ENCODE assay signal across 8 mouse cellular contexts in the genomic region with DNA sequence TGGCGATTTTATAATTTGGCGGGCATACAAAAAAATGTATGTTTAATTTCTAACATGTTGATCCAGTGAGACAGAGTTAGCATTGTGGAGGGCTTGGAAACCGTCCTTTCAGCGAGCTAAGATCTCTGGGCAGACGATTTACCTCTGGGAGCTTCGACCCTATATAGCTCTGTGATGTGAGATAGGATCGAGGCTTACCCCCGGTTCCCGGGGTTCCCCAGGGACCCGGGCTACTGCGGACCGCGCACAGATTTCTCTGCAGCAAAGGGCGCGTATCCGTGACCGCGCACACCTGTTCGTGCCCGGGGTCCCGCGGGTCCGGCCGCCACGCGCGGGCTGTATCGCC. TPM values are rescaled to one million over a fixed set of nuclear protein-coding genes. Genes with fewer than 3 reads are reported as not detected.
DNase-seq lines count a peak whose midpoint lies in the region; ATAC-seq lines count a peak whose summit lies in the region.

No protein-coding gene starts in this region.

- WGBS in limb, embryonic 13.5 days: 2% methylated on average over 28 of the region's 28 CpGs
- 2% methylated on average over 28 of the region's 28 CpGs for WGBS in stomach, embryonic 16.5 days

- peaks cover 16% of the 10 kb centered on the region for H3K4me1 ChIP-seq in megakaryocyte, embryonic 14.5 days
- peaks cover 16% of the 10 kb centered on the region; the same call in 1 of the 2 replicates for H3K4me1 ChIP-seq in limb, embryonic 13.5 days
- peaks cover 7% of the 10 kb centered on the region for H3K4me1 ChIP-seq in stomach, embryonic 16.5 days (ENCODE audit: control insufficient read depth, insufficient read depth, low read length)

- no peak overlapping the region for H3K27ac ChIP-seq in limb, embryonic 13.5 days
- H3K27ac ChIP-seq in stomach, embryonic 16.5 days (ENCODE audit: low read length): no peak overlapping the region

- H3K36me3 ChIP-seq in megakaryocyte, embryonic 14.5 days (replicated peaks; ENCODE audit: low read length): no peaks in the 10 kb centered on the region
- H3K36me3 ChIP-seq in limb, embryonic 13.5 days: no peaks in the 10 kb centered on the region
- H3K36me3 ChIP-seq in stomach, embryonic 16.5 days (ENCODE audit: control insufficient read depth, insufficient read depth, low read length): no peaks in the 10 kb centered on the region

- peak overlapping the region; percentile 64 for H3K9ac ChIP-seq in limb, embryonic 13.5 days
- H3K9ac ChIP-seq in stomach, embryonic 16.5 days (ENCODE audit: low read length): peak overlapping the region; percentile 56

- no peaks in the 10 kb centered on the region for H3K9me3 ChIP-seq in megakaryocyte, embryonic 14.5 days
- no peaks in the 10 kb centered on the region for H3K9me3 ChIP-seq in limb, embryonic 13.5 days
- no peaks in the 10 kb centered on the region for H3K9me3 ChIP-seq in stomach, embryonic 16.5 days (replicated peaks; ENCODE audit: control insufficient read depth, low read length)

- peak overlapping the region; percentile 89 for H3K4me3 ChIP-seq in megakaryocyte, embryonic 14.5 days (replicated peaks)
- peak overlapping the region; percentile 59 for H3K4me3 ChIP-seq in limb, embryonic 13.5 days
- H3K4me3 ChIP-seq in stomach, embryonic 16.5 days (replicated peaks; ENCODE audit: low read length): peak overlapping the region; percentile 59

- peak overlapping the region; percentile 95 for H3K4me2 ChIP-seq in limb, embryonic 13.5 days (replicated peaks)
- H3K4me2 ChIP-seq in stomach, embryonic 16.5 days (ENCODE audit: low read depth, low read length): peak overlapping the region; percentile 93

- peak; percentile 42 for DNase-seq in cerebellum, adult 11 months
- DNase-seq in cerebellum, adult 9-10 months: no peak
- no peak for DNase-seq in adrenal gland, adult 2 months
- no peak for DNase-seq in cerebellum, postnatal 14 days

- ATAC-seq in megakaryocyte, adult 5-6 weeks (ENCODE audit: poor library complexity, severe bottlenecking): no peak
- ATAC-seq in limb, embryonic 13.5 days (ENCODE audit: low FRiP score, low read depth): no peak
- ATAC-seq in stomach, embryonic 16.5 days (ENCODE audit: insufficient read depth, low FRiP score): no peak

- peaks cover 54% of the 10 kb centered on the region for H3K27me3 ChIP-seq in megakaryocyte, embryonic 14.5 days (replicated peaks)
- H3K27me3 ChIP-seq in limb, embryonic 13.5 days: peaks cover 58% of the 10 kb centered on the region
- H3K27me3 ChIP-seq in stomach, embryonic 16.5 days (ENCODE audit: control insufficient read depth, insufficient read depth, low read length): peaks cover 29% of the 10 kb centered on the region

RNA-seq across cellular contexts. Expression of gene Dnajc6, which starts 0.3 kb away (rescaled TPM):
- 0.02 TPM in 1 of 2 replicates, not detected in the other for polyA plus RNA-seq in megakaryocyte, embryonic 14.5 days (2012; ENCODE audit: insufficient read depth, low replicate concordance)
- 0.16 and 0.76 TPM in 2 replicates for total RNA-seq in megakaryocyte, adult 5-6 weeks (2015)
- total RNA-seq in megakaryocyte, adult 5-6 weeks (2017): 0.66 and 1.6 TPM in 2 replicates
- polyA plus RNA-seq in limb, embryonic 13.5 days (2015; fragmentation: Nextera tagmentation; extraction: Ambion mirVana): 0.52 and 1.2 TPM in 2 replicates
- 1.5 and 2.4 TPM in 2 replicates for polyA plus RNA-seq in stomach, embryonic 16.5 days (2015; fragmentation: Nextera tagmentation; extraction: Ambion mirVana)
- total RNA-seq in adrenal gland, adult 2 months (2021): 1 to 10 TPM; 3.3 to 6.1 TPM
- 0.91 and 1.3 TPM in 2 replicates for polyA plus RNA-seq in adrenal gland, adult 2 months (2012; rRNA removed)
